Mouse (Mus musculus) layer of hippocampus, postnatal 10 days (tissue): ENCODE results near the gene Nop16. TPM values are rescaled to one million over a fixed set of nuclear protein-coding genes. Genes with fewer than 3 reads are reported as not detected.

Experiments used
- DNase-seq, 2 experiments: peaks; one replicate each; pipeline ENCODE4 v3.0.0; 2021; ENCODE audit warnings: low spot score in 2 of 2
- microRNA-seq, 2 experiments: library from miRNA; unstranded; fragments of <30 nt; microRNA quantifications; one replicate each; pipeline ENCODE4 v1.2.0; 2021
- total RNA-seq, 2 experiments: library from RNA; stranded (reverse); gene quantifications; 2 replicates each; pipeline ENCODE4 v1.2.3; 2021

Nop16 gene
- total RNA-seq, 2 experiments from 2014 or later = 34.2 to 36.6 TPM

GRCm38 (mm10) chr13:54562562-54562961 lies 27.3 kb downstream of the Nop16 start:
- no peak for DNase-seq

GRCm38 (mm10) chr13:54560608-54561007 lies 29.3 kb downstream of the Nop16 start:
- no peak for DNase-seq

DNA sequence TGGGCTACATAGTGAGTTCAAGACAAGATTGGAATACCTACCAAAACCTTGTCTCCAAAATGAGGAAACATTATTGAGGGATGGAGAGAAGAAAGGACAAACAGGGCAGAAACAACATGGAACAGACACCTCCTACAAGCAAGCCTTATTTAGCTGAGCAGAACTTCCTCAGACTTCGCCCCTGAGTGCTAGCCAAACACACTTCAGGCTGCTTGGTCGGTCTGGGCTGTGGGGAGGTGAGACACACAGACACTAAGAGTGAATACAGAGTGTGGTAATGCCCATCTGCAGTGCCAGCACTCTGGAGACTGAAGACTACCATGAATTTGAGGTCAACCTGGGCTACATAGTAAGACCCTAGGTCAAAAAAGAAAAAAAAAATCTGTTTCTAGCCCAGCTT lies 30.2 kb downstream of the Nop16 start:
- no peak for DNase-seq

- DNase-seq = no peak
Observed at GRCm38 (mm10) chr13:54557652-54558051, 32.2 kb downstream of the Nop16 start.

DNA sequence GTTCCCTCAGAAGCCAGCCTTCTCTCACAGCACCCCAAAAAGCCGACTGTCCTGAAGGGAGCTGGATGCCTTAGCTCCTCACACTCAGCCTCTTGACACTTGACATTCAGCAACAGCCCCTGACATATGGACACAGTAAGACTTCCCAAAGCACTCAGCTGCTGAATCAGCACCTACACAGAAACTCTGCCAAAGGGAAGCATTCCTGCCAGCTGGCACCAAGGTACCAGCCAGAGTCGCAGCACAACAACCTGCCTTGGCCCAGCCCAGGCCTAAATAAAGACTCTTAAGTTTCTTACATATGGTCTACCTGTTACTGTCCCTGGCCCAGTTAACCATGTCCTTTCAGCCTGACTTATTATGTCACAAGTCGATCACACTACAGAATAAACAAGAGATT lies 33.1 kb downstream of the Nop16 start:
- DNase-seq = no peak

DNA sequence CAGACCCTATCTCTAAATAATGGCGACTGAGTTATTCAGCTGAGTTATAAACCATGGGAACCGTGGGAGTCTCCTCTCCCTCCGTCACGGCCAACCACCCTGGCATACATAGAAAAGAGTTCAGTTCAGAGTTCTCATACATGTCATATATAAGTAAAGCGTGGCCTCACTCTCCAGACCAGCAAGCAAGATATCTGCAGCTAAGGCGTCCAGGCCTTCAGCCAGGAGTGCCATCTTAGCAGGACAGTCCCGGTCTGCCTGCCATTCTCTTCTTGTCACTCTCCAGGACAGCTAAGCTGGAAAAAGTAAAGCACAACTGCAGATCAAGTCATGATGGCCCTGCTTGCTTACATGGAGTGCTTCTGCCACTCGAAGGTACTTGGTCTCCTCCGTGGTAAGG lies 33.7 kb downstream of the Nop16 start:
- no peak for DNase-seq

- no peak for DNase-seq
Observed at GRCm38 (mm10) chr13:54548036-54548435, 41.9 kb downstream of the Nop16 start.

Small RNAs within 50 kb of the gene (microRNA-seq; reads per million reads assigned to microRNA genes)
- gene Gm24195 = 0 reads per million in 2 experiments

Other genes starting within 250 kb of the Nop16 start
- 100 to 1,000 TPM; 686 to 743 TPM for gene Cplx2, start 218.7 kb downstream of the Nop16 start, total RNA-seq
- 10 to 100 TPM; 44.7 TPM for gene Thoc3, start 121.2 kb downstream of the Nop16 start, total RNA-seq
- gene Simc1, start 86.3 kb downstream of the Nop16 start, total RNA-seq = 10 to 100 TPM; 20.5 to 20.7 TPM
- 100 to 1,000 TPM; 165 to 183 TPM for gene 4833439L19Rik, start 24.7 kb downstream of the Nop16 start, total RNA-seq
- 10 to 100 TPM; 49.6 to 49.9 TPM for gene Arl10, start 15.1 kb downstream of the Nop16 start, total RNA-seq
- 100 to 1,000 TPM; 168 to 177 TPM for gene Higd2a, start 117 bp upstream of the Nop16 start, total RNA-seq
- 100 to 1,000 TPM; 308 to 332 TPM for gene Cltb, start 21.3 kb upstream of the Nop16 start, total RNA-seq
- gene Faf2, start 31.7 kb upstream of the Nop16 start, total RNA-seq = 10 to 100 TPM; 48.3 to 52.7 TPM
- gene Rnf44, start 103.8 kb upstream of the Nop16 start, total RNA-seq = 100 to 1,000 TPM in 1 of 2 experiments, 10 to 100 TPM in 1; 95.0 to 114 TPM
- gene Cdhr2, start 111.4 kb upstream of the Nop16 start, total RNA-seq = under 1 TPM; 0.16 to 0.20 TPM
- 100 to 1,000 TPM; 204 TPM for gene Gprin1, start 159.8 kb upstream of the Nop16 start, total RNA-seq
- 100 to 1,000 TPM; 503 to 525 TPM for gene Sncb, start 176.5 kb upstream of the Nop16 start, total RNA-seq
- not detected for gene Eif4e1b, start 193.9 kb upstream of the Nop16 start, total RNA-seq
- 10 to 100 TPM; 85.6 to 92.1 TPM for gene Tspan17, start 199.3 kb upstream of the Nop16 start, total RNA-seq